Mouse (Mus musculus): ENCODE measurements around the gene Wiz. TPM values are rescaled to one million over a fixed set of nuclear protein-coding genes. Genes with fewer than 3 reads are reported as not detected.

Gene Wiz
- polyA plus RNA-seq, 1 experiment from 2014 or later: 47.8 TPM

GRCm38 (mm10) chr17:32312801-32313200 is 76.4 kb downstream of the Wiz start:
- Histone ChIP-seq H3K4me3 (no peak overlapping the region), H3K27ac (no peak overlapping the region), H3K9me3 (no peaks in the 10 kb centered on the region), H3K27me3 (replicated peaks) (no peaks in the 10 kb centered on the region), H3K36me3 (replicated peaks) (peaks cover 93% of the 10 kb centered on the region), H3K4me2 (no peak overlapping the region), H3K4me1 (no peaks in the 10 kb centered on the region), H3K9ac (no peak overlapping the region)
- 94% methylated on average over 8 of the region's 8 CpGs for WGBS
- ATAC-seq (replicated peaks): no peak

GRCm38 (mm10) chr17:32307963-32308362 is 81.3 kb downstream of the Wiz start:
- 94% methylated on average over 4 of the region's 4 CpGs for WGBS
- no peaks in the 10 kb centered on the region for H3K27me3 ChIP-seq (replicated peaks)
- H3K27ac ChIP-seq: no peak overlapping the region
- H3K4me2 ChIP-seq: no peak overlapping the region
- H3K9me3 ChIP-seq: no peaks in the 10 kb centered on the region
- no peaks in the 10 kb centered on the region for H3K4me1 ChIP-seq
- no peak overlapping the region for H3K4me3 ChIP-seq
- peaks cover 76% of the 10 kb centered on the region for H3K36me3 ChIP-seq (replicated peaks)
- ATAC-seq (replicated peaks): no peak
- no peak overlapping the region for H3K9ac ChIP-seq

Small RNAs within 50 kb of the gene (microRNA-seq; reads per million reads assigned to microRNA genes)
- not detected for gene Gm22201

Other genes starting within 250 kb of the Wiz start
- gene Notch3, start 222.6 kb downstream of the Wiz start, polyA plus RNA-seq (2015; fragmentation: Nextera tagmentation; extraction: Ambion mirVana): 7.9 and 8.9 TPM in 2 replicates
- 0.22 and 0.35 TPM in 2 replicates for gene Ephx3, start 199.9 kb downstream of the Wiz start, polyA plus RNA-seq (2015; fragmentation: Nextera tagmentation; extraction: Ambion mirVana)
- 95.3 and 95.5 TPM in 2 replicates for gene Brd4, start 104.7 kb downstream of the Wiz start, polyA plus RNA-seq (2015; fragmentation: Nextera tagmentation; extraction: Ambion mirVana)
- gene Akap8, start 68.2 kb downstream of the Wiz start, polyA plus RNA-seq (2015; fragmentation: Nextera tagmentation; extraction: Ambion mirVana): 108 and 114 TPM in 2 replicates
- gene Akap8l, start 38.8 kb downstream of the Wiz start, polyA plus RNA-seq (2015; fragmentation: Nextera tagmentation; extraction: Ambion mirVana): 182 and 187 TPM in 2 replicates
- gene Rasal3, start 14.1 kb upstream of the Wiz start, polyA plus RNA-seq (2015; fragmentation: Nextera tagmentation; extraction: Ambion mirVana): 0.54 and 0.74 TPM in 2 replicates
- not detected in 2 replicates for gene Pglyrp2, start 34.7 kb upstream of the Wiz start, polyA plus RNA-seq (2015; fragmentation: Nextera tagmentation; extraction: Ambion mirVana)
- gene Cyp4f39, start 63.3 kb upstream of the Wiz start, polyA plus RNA-seq (2015; fragmentation: Nextera tagmentation; extraction: Ambion mirVana): 0.84 and 1.5 TPM in 2 replicates
- 13.5 and 16.1 TPM in 2 replicates for gene Cyp4f17, start 116.6 kb upstream of the Wiz start, polyA plus RNA-seq (2015; fragmentation: Nextera tagmentation; extraction: Ambion mirVana)
- 14.7 and 19.8 TPM in 2 replicates for gene Cyp4f16, start 147.1 kb upstream of the Wiz start, polyA plus RNA-seq (2015; fragmentation: Nextera tagmentation; extraction: Ambion mirVana)
- 0.48 and 1.3 TPM in 2 replicates for gene Cyp4f37, start 231.9 kb upstream of the Wiz start, polyA plus RNA-seq (2015; fragmentation: Nextera tagmentation; extraction: Ambion mirVana)